Mouse (Mus musculus): Measurements from ENCODE around the gene Cd200r4.

GRCm38 (mm10) chr16:44805976-44806375, 5.6 kb upstream of the Cd200r4 start:
- no peak for TF ChIP-seq TAL1 (IDR thresholded peaks at IDR 0.05; ENCODE audit: low read length)
- no peak for TF ChIP-seq GATA1 (IDR thresholded peaks at IDR 0.05; ENCODE audit: low read length)
